Mouse (Mus musculus) intestine, postnatal 0 days (tissue): ENCODE measurements around the gene Tcte2. TPM values are rescaled to one million over a fixed set of nuclear protein-coding genes. Genes with fewer than 3 reads are reported as not detected.

ENCODE experiments used
- ATAC-seq: fragments of 200-750 bp; cut with Nextera tagmentation; 2 replicates; pipeline ENCODE4 v1.8.0; 2017; ENCODE audit warnings: mild to moderate bottlenecking, moderate TSS enrichment, moderate library complexity
- H3K27ac ChIP-seq: fragments of 300-500 bp; sonication (generic); 2 replicates; pipeline ENCODE4 v1.5.1; 2014; ENCODE audit warnings: mild to moderate bottlenecking, low read depth, low read length, moderate library complexity
- H3K27me3 ChIP-seq: fragments of 300-500 bp; sonication (generic); replicated peaks from 2 replicates; pipeline ENCODE4 v1.6.1; 2014; ENCODE audit warnings: low read length, mixed read lengths; ENCODE audit not compliant: control insufficient read depth, insufficient read depth
- H3K36me3 ChIP-seq: fragments of 300-500 bp; sonication (generic); 2 replicates; pipeline ENCODE4 v1.6.1; 2014; ENCODE audit warnings: mild to moderate bottlenecking, moderate library complexity; ENCODE audit not compliant: control insufficient read depth, insufficient read depth
- H3K4me1 ChIP-seq: fragments of 300-500 bp; sonication (generic); replicated peaks from 2 replicates; pipeline ENCODE4 v1.6.1; 2014; ENCODE audit warnings: antibody characterized with exemption, low read length, mixed read lengths; ENCODE audit not compliant: control insufficient read depth, insufficient read depth
- H3K4me2 ChIP-seq: fragments of 300-500 bp; sonication (generic); replicated peaks from 2 replicates; pipeline ENCODE4 v1.6.1; 2014; ENCODE audit warnings: low read depth, mild to moderate bottlenecking, moderate library complexity
- H3K4me3 ChIP-seq: fragments of 300-500 bp; sonication (generic); 2 replicates; pipeline ENCODE4 v1.5.1; 2014; ENCODE audit warnings: low read depth, low read length
- H3K9ac ChIP-seq: fragments of 300-500 bp; sonication (generic); 2 replicates; pipeline ENCODE4 v1.6.1; 2014; ENCODE audit warnings: mild to moderate bottlenecking, low read depth, low read length
- H3K9me3 ChIP-seq: fragments of 300-500 bp; sonication (generic); 2 replicates; pipeline ENCODE4 v1.6.1; 2016; ENCODE audit warnings: mixed run types; ENCODE audit not compliant: control insufficient read depth
- CTCF ChIP-seq: sonication (generic); IDR thresholded peaks from 2 replicates; pipeline ENCODE4 v1.5.1; 2016; ENCODE audit warnings: low read depth, mild to moderate bottlenecking, control low read depth, antibody characterized with exemption, moderate library complexity
- WGBS: fragments of 180-500 bp; shearing (Covaris S2); extraction: QIAGEN DNeasy Blood & Tissue Kit; methylation state at CpG from one replicate; pipeline ENCODE4 v1.1.7; 2014; 5-methylcytosine and 5-hydroxymethylcytosine counted together
- polyA plus RNA-seq: library from polyadenylated mRNA; unstranded; fragments of >200 nt; fragmentation: Nextera tagmentation; extraction: Ambion mirVana; gene quantifications from 2 replicates; pipeline ENCODE4 v1.2.1, GENCODE M21; 2015

The Tcte2 gene
- polyA plus RNA-seq, 1 experiment from 2014 or later = 1.4 TPM

- H3K4me1 ChIP-seq = no peaks in the 10 kb centered on the region
- no peaks in the 10 kb centered on the region for H3K27me3 ChIP-seq
- no peaks in the 10 kb centered on the region for H3K36me3 ChIP-seq
- H3K4me3 ChIP-seq = no peak overlapping the region
- no peak overlapping the region for H3K27ac ChIP-seq
- ATAC-seq = no peak
- no peak for TF ChIP-seq CTCF
- 71% methylated on average over 4 of the region's 4 CpGs for WGBS
- no peaks in the 10 kb centered on the region for H3K9me3 ChIP-seq
- no peak overlapping the region for H3K9ac ChIP-seq
- no peak overlapping the region for H3K4me2 ChIP-seq
Observed at GRCm38 (mm10) chr17:13731727-13732112, 29.9 kb downstream of the Tcte2 start.

- Histone ChIP-seq H3K9me3 (no peaks in the 10 kb centered on the region), H3K4me3 (no peak overlapping the region), H3K4me1 (no peaks in the 10 kb centered on the region), H3K27ac (no peak overlapping the region), H3K4me2 (no peak overlapping the region), H3K9ac (no peak overlapping the region), H3K27me3 (no peaks in the 10 kb centered on the region), H3K36me3 (no peaks in the 10 kb centered on the region)
- ATAC-seq = no peak
- TF ChIP-seq CTCF = no peak
- WGBS = 89% methylated on average over 6 of the region's 6 CpGs
Observed at GRCm38 (mm10) chr17:13730980-13731726, 30.5 kb downstream of the Tcte2 start.

GRCm38 (mm10) chr17:13726832-13727355 is 34.7 kb downstream of the Tcte2 start:
- WGBS = 89% methylated on average over 8 of the region's 8 CpGs
- ATAC-seq = no peak
- H3K27ac ChIP-seq = no peak overlapping the region
- H3K27me3 ChIP-seq = no peaks in the 10 kb centered on the region
- no peaks in the 10 kb centered on the region for H3K36me3 ChIP-seq
- H3K9me3 ChIP-seq = no peaks in the 10 kb centered on the region
- no peaks in the 10 kb centered on the region for H3K4me1 ChIP-seq
- H3K4me2 ChIP-seq = no peak overlapping the region
- H3K9ac ChIP-seq = no peak overlapping the region
- no peak overlapping the region for H3K4me3 ChIP-seq
- TF ChIP-seq CTCF = no peak

- no peak overlapping the region for H3K27ac ChIP-seq
- WGBS = 52% methylated on average over 4 of the region's 4 CpGs
Observed at GRCm38 (mm10) chr17:13725004-13725550, 36.5 kb downstream of the Tcte2 start.

GRCm38 (mm10) chr17:13722434-13722833 is 39.2 kb downstream of the Tcte2 start:
- H3K4me1 ChIP-seq = no peaks in the 10 kb centered on the region
- H3K9ac ChIP-seq = no peak overlapping the region
- H3K36me3 ChIP-seq = no peaks in the 10 kb centered on the region
- no peaks in the 10 kb centered on the region for H3K9me3 ChIP-seq
- no peak overlapping the region for H3K4me2 ChIP-seq
- 93% methylated on average over 2 of the region's 2 CpGs for WGBS
- H3K27me3 ChIP-seq = no peaks in the 10 kb centered on the region
- TF ChIP-seq CTCF = no peak
- H3K27ac ChIP-seq = no peak overlapping the region
- H3K4me3 ChIP-seq = no peak overlapping the region
- ATAC-seq = no peak

More at GRCm38 (mm10) chr17:13725004-13725550, 36.5 kb downstream of the Tcte2 start:
- Histone ChIP-seq H3K9me3 (no peaks in the 10 kb centered on the region), H3K4me2 (no peak overlapping the region), H3K36me3 (no peaks in the 10 kb centered on the region), H3K4me3 (no peak overlapping the region), H3K9ac (no peak overlapping the region), H3K4me1 (no peaks in the 10 kb centered on the region), H3K27me3 (no peaks in the 10 kb centered on the region)
- no peak for TF ChIP-seq CTCF
- no peak for ATAC-seq

- Histone ChIP-seq H3K27me3 (no peaks in the 10 kb centered on the region), H3K4me2 (no peak overlapping the region), H3K36me3 (no peaks in the 10 kb centered on the region), H3K27ac (no peak overlapping the region), H3K9ac (no peak overlapping the region), H3K4me3 (no peak overlapping the region), H3K4me1 (no peaks in the 10 kb centered on the region), H3K9me3 (no peaks in the 10 kb centered on the region)
- no peak for TF ChIP-seq CTCF
- WGBS = 77% methylated on average over 2 of the region's 2 CpGs
- no peak for ATAC-seq
Observed at GRCm38 (mm10) chr17:13721372-13721771, 40.3 kb downstream of the Tcte2 start.
